Mouse (Mus musculus) adrenal gland, postnatal 36 days (tissue): ENCODE measurements at regions not wholly inside any gene's neighbourhood (a gene's known extent, or its start where the extent isn't known, plus 50 kb on each side); places are given as distances from the start of the nearest gene placed in this dataset.

Source experiments
- DNase-seq, 2 experiments: peaks; one replicate each; pipeline ENCODE4 v3.0.0; 2021; ENCODE audit warnings: mixed read lengths in 1 of 2

DNA sequence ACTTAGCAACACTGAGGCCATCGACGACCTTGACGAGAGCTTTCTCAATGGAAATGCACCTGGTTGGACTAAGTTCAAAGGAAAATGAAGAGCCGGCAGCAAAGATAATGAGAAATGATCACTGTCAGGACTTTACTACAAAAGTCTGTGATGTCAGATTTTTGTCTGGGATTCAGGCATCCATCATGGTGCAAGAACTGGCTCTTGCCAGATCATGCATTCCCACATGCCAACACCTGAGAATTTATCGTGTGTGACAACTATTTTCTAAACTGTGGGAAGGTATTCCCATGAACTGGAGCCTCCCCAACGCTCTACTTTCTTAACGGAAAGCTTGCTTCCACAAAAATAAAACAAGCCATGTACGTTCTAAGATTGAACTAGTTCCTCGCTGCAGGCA, 58.1 kb downstream of the Irx6 start:
- DNase-seq = no peak

DNA sequence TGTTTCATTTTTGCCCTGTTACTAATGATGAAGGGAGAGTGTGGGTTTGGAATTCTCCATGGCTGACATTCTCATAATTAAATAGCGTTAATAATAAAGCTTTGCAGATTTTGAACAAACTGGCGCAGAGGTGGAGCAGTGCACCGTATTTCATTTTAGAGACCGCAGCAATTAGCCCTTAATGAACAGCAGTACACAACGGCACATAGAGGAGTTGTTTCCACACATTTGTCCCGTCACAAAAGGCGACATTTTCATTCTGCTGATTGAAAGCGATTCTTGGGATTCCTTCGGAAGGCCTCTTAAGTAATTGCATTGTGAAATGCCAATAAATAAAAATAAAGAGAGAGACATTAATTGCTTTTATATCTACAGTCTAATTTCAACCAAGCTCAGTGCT, 61.6 kb downstream of the Irx6 start:
- no peak for DNase-seq

DNA sequence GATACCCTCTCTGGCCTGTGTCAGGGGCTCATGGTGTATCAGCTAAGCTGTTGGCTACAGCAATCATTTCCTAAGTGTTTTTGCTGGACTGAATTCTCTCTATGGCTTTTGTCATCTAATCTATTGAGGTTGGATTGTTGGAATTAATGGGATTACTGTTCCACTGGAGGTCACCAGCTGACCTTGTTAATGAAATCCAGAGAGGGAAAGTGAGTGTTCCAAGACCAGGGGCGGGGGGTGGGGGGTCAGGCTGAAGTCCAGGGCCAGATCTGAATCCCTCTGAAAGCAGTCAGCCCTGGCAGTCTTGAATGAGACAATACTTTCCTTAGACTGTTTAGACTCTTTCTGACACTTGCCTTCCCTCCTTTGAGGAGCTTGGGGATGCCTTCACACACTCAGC, 64.0 kb downstream of the Irx6 start:
- DNase-seq = no peak

DNA sequence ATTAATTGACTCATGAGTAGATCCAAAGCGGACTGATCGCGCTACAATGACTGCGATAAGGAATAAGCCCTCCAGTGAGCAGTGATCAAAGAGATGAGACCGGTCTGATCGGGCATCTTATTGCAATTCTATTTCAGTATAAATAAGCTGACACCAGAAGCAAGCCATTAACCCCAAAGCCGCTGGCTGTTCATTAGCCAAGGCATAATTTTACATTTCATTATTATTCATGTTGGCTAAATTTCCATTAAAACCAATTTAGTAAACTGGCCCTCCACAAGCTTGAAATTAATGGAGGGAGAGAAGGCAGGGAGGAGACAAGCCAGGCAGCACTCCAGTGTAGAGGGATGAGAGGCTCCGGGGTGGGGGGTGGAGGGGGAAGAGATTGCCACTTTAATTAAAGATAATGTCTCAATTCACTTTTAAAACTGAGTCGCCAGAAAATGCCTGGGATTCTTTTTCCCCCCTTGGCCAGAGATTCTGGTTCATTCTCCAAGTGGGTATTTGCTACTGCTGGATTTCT, 66.3 kb downstream of the Irx6 start:
- no peak for DNase-seq

DNA sequence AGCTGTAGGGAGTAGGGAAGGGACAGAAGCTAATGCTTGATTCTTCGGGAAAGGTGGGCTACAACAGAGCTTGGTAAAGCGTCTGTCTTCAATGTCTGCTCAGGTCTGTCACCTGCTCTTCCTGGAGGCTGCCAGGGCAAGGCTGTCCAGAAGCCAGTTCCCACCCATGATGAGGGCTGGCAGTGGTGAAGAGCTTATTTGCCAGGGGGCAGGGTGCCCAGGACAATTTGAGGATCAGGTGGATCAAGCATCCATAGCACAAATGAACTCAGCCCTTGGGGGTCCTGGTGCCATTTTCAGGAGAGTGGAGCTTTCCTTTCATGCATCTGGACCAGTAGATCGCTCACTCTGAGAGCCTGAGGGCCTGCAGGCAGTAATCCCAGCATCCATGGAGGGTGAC, 67.7 kb downstream of the Irx6 start:
- DNase-seq = no peak

DNA sequence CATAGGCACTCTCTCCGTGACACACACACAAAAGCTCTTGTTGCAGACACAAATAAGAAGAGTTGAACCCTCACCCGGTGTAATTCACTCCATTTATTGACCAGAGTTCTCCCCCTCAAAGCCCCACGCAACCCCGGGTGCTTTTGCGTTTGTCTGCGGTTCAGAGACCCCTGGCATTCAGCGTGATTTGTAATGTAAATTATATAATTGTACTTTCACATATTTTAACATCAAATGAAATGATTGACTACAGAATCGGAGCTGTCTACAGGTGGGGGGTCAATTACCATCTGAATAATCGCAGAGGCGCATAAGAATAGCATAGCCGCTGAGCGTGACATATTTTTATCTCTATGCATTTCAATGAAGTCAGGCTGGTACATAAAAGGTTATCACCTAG, 69.0 kb downstream of the Irx6 start:
- no peak for DNase-seq

DNA sequence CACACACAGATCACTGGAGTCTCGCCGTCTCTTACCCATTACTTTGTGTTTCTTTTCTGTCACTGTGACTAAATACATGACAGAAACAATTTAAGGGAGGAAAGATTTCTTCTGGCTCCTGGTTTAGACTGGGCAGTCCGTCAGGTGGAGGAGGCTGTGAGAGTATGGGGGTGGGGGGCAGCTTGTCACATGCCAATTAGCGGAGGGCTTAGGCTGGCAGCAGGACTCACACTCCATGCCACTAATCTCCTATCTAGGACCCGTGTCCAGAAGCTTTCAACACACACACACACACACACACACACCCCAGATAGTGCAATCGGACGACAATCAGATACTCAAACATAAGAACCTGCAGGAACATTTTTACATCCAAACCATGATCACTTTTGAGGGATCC, 73.0 kb downstream of the Irx6 start:
- DNase-seq = no peak

DNA sequence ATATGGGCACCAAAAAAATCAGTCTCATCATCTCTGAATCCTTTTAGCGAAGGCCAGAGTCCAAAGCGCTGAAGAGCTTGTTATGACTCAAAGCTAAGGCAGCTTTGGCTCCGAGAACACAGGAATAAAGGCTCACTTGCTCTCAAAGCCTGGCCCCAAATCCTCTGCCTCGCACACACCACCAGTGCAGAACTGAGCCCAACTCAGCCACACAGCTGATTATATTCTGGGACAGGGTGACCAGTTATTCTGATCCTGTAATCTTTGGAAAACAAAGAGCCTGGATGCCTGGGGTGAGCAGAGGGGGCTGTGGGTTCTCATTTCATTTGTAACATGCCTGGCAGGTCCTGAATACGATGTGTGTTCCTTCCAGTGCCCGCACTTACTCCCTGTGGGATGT, 73.9 kb downstream of the Irx6 start:
- no peak for DNase-seq

DNA sequence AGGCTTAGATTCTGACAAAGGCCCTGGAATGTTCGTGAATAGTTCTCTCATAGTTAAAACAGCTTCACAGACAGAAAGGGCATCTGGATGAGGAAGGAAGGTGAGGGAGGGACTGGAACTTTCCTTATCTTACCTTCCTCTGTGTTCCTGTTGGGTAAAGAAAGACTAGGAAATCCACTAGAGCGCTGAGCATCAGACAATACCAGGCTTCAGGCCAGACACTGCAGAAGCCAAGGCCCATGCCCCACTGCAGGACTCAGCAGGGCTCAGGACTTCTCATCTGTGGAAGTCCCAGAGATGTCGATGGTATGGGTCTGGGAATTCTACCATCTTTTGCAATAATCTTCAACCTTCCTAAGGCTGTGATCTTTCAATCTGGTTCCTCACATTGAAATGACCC, 67.2 kb upstream of the Mmp2 start:
- no peak for DNase-seq

DNA sequence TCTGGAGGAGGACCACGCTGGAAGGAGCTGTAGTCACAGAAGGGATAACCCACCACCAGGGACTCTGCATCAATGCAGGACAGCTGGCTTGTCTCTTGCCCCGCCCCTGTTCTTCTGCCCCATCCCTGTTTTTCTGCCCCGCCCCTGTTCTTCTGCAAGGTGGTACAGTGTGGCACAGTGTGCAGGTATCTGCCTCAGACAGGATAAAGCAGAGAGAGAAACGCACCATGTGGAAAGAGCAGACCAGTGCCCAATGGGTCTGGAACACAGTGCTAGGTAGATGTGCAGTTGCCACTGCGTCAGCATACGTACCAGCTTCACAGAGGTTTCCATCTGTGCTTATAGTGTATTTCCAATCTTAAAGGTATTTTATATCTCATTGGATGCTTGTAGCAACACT, 66.2 kb upstream of the Mmp2 start:
- no peak for DNase-seq

DNA sequence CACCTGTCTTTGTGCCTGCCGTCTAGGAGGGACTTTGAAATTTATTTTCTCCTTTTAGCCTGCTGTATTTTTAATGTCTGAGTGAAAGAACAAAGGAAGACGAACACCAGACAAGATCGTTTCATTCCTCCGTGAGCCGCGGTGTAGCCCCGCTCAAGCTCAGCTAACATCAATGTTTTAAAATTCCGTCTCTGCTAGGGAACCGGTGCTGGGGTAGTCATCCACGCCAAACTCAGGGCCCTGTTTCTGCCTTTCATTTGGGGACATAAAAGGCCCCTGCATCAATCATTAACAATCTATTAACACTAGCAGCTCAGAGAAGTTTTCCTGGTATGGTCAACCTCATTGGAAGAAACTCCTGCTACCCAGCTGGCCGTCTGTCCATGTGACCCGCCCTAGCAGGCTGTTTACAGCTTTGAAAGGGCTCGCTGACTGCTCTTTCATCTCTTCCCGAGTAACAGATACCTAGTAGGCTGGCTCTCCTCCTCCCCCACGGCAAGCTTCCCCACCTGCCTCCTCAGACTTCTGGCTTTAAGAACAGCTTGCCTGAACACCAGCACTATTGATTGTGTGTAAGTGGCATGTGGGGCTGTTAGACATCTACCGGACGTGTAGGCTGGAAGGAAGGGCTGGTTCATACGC, 65.0 kb upstream of the Mmp2 start:
- no peak for DNase-seq

DNA sequence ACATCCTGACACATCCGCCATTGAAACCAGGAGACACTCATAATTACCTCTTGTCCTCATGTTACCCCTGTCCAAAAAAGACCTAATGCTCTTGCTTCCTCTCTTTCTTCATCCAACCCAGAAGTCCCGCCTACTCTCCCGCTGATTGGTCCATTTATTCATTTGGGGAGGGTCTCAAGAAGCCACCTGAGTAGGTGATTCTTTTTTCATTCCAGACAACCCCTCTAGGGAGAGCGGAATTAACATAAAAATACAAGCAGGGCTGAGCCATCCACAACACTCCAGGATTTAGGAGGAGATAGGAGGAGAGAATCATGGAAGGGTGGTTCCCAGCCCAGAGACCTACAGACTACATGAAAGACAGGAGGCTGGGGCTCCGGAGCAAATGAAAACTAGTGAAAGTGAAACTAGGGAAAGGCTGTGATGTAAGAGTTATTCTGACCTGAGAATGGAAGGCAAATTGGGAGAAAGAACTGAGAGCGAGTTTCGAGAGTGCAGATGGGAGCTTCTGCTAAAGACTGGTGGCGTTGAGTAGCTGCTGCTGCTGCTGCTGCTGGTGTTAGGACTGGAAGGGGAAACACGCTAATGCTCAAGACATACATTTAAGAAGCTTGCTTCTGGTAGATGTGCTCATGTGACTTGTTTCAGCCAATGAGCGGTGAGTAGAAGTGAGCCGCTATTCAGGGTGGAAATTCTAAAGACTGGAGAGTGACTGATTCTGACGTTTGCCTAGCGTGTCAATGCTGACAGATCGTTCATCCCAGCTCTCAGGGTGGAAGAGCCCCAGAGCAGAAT, 55.0 kb upstream of the Mmp2 start:
- peak; percentile 12 to 23 for DNase-seq

DNA sequence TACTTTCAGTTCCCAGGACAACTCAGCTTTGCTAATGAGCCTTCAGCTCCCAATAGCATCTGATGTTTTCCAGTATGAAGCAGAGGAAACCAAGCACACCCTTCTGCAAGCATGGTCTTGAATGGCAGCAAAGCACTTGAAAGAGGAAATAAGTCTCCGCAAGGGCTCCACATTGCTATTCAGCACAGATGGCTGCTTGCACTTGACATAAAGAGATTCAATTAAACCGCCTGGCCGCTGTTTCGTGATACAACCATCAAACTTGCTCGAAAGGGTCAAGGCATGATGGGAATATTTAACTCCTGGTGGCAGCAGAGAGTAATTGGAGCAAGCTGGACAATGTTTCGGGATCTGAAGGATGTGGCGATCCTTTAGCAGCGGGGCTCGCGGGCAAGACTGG, 54.3 kb upstream of the Mmp2 start:
- DNase-seq = no peak

DNA sequence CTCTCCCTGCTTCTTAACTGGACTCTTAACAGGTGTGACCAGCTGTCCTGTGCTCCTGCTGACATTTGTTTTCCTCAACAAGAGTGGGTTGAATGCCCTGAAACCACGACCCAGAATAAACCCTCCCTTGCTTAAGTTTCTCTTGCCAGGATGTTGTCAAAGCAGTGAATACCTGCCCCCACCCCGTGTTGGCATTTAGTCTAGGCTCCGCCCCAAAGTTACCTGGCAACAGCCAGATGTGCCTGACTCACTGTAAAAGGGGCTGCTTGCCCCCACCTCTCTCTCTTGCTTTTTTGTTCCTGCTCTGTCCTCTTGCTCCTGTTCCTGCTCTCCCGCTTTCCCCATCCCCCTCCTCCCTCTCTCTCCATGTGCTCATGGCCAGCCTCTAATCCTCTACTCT, 51.9 kb upstream of the Mmp2 start:
- DNase-seq = no peak

DNA sequence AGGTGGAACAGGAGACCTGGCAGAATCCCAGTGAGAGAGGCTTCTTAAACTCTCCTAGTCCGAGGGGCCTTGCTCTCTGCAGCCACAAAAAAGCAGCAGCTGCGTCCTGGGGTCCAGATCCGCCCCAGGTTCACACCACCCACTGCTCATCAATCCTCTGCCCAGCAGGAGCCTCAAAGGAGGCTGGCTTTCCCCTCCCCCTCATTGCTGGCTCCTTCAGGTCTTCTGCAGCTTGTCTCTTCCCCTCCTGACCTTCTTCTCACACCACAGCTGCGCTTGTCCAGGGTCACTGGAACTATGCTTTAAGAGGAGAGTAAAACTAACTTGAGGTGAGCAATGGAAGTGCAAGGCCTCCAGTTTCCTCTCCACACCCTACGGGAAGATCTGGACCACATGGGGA, 50.0 kb upstream of the Mmp2 start:
- no peak for DNase-seq
